In genomic region chr13:54418781-54419327, GRCm38 (mm10) we compare ENCODE assay signal across 12 mouse cellular contexts. TPM values are rescaled to one million over a fixed set of nuclear protein-coding genes. Genes with fewer than 3 reads are reported as not detected.
DNase-seq lines count a peak whose midpoint lies in the region; ATAC-seq and TF ChIP-seq lines count a peak whose summit lies in the region.
"Had no signal": no experiment of that assay in that cellular context is flagged by ENCODE, and none has a peak within 500 bp of the region (broad histone marks: within the 10 kb centered on the region; RNA-seq: fewer than 3 reads in every experiment).

No protein-coding gene starts in this region.

- 24% methylated on average over 10 of the region's 10 CpGs for WGBS in hindbrain, postnatal 0 days

- DNase-seq in frontal cortex, postnatal 25 days (ENCODE audit: low spot score in 2 of 2), result no peak
- DNase-seq in brain, embryonic 14.5 days (ENCODE audit: low read depth), result peak; percentile 86
- DNase-seq in hindbrain, postnatal 0 days (ENCODE audit: low spot score), result peak; percentile 73
- DNase-seq in layer of hippocampus, postnatal 36 days, result peak; percentile 42 to 48
- no peak for DNase-seq in urinary bladder, postnatal 10 days (ENCODE audit: low spot score)
- DNase-seq in urinary bladder, adult 18-20 months (ENCODE audit: low spot score in 2 of 2), result no peak

- H3K27me3 ChIP-seq in hindbrain, postnatal 0 days (ENCODE audit: insufficient read depth, low read length), result no peaks in the 10 kb centered on the region
- H3K27me3 ChIP-seq: limb, embryonic 15.5 days had no signal

- H3K4me1 ChIP-seq in hindbrain, postnatal 0 days (ENCODE audit: insufficient read depth, low read length), result 0 out of 2 replicates have a peak, but pooled peaks cover 3% of the 10 kb centered on the region
- H3K4me1 ChIP-seq: limb, embryonic 15.5 days had no signal

- no peak overlapping the region for H3K9ac ChIP-seq in hindbrain, postnatal 0 days (replicated peaks; ENCODE audit: low read length)
- H3K9ac ChIP-seq: limb, embryonic 15.5 days had no signal

- H3K27ac ChIP-seq in hindbrain, postnatal 0 days, result peak overlapping the region; percentile 78; the same call in 1 of the 2 replicates
- H3K27ac ChIP-seq: limb, embryonic 15.5 days; macrophage had no signal

- peak; percentile 16; the same call in 1 of the 2 replicates for ATAC-seq in frontal cortex, adult (ENCODE audit: low TSS enrichment)
- peak; percentile 94 for ATAC-seq in hindbrain, postnatal 0 days
- no peak for ATAC-seq in activated CD4-positive, CD25-positive, alpha-beta regulatory T cell, adult 4 months
- ATAC-seq: Patski had no signal

- no peak for TF ChIP-seq CTCF in brain, embryonic 14.5 days (IDR thresholded peaks at IDR 0.05; ENCODE audit: borderline replicate concordance, extremely low read depth, insufficient read depth, insufficient read length)
- TF ChIP-seq CTCF in hindbrain, postnatal 0 days (IDR thresholded peaks at IDR 0.05; ENCODE audit: low read depth), result no peak

- no peak overlapping the region for H3K4me2 ChIP-seq in hindbrain, postnatal 0 days (ENCODE audit: low read depth, low read length)
- H3K4me2 ChIP-seq: limb, embryonic 15.5 days had no signal

- H3K36me3 ChIP-seq in hindbrain, postnatal 0 days (ENCODE audit: insufficient read depth, low read length), result no peaks in the 10 kb centered on the region
- H3K36me3 ChIP-seq: limb, embryonic 15.5 days had no signal

- H3K4me3 ChIP-seq in hindbrain, postnatal 0 days (ENCODE audit: low read length), result no peak overlapping the region
- H3K4me3 ChIP-seq: erythroblast, embryonic 14.5 days; limb, embryonic 15.5 days had no signal

- TF ChIP-seq POLR2A in brain, embryonic 14.5 days (IDR thresholded peaks at IDR 0.05; ENCODE audit: borderline replicate concordance, extremely low read depth, insufficient read depth, insufficient read length, poor library complexity, severe bottlenecking), result no peak

- no peaks in the 10 kb centered on the region for H3K9me3 ChIP-seq in hindbrain, postnatal 0 days (ENCODE audit: low read length)
- H3K9me3 ChIP-seq: limb, embryonic 15.5 days had no signal

RNA-seq across cellular contexts. Expression of gene Cplx2, which starts 47.7 kb away (rescaled TPM):
- polyA plus RNA-seq in brain, embryonic 14.5 days (2012; rRNA removed), result 43.3 and 69.2 TPM in 2 replicates
- 118 and 120 TPM in 2 replicates for total RNA-seq in hindbrain, postnatal 0 days (2014; rRNA removed)
- polyA plus RNA-seq in hindbrain, postnatal 0 days (2015; fragmentation: Nextera tagmentation; extraction: Ambion mirVana), result 46.2 and 47.4 TPM in 2 replicates
- 100 to 1,000 TPM; 968 to 982 TPM for total RNA-seq in layer of hippocampus, postnatal 36 days (2021)
- polyA plus RNA-seq in activated CD4-positive, CD25-positive, alpha-beta regulatory T cell, adult 4 months (2017; shearing (Covaris generic)), result not detected
- polyA plus RNA-seq: macrophage had no signal

RNA-seq across cellular contexts. Expression of gene Thoc3, which starts 49.8 kb away (rescaled TPM):
- polyA plus RNA-seq in brain, embryonic 14.5 days (2012; rRNA removed), result 42.2 and 47.8 TPM in 2 replicates
- total RNA-seq in hindbrain, postnatal 0 days (2014; rRNA removed), result 67.2 and 120 TPM in 2 replicates
- polyA plus RNA-seq in hindbrain, postnatal 0 days (2015; fragmentation: Nextera tagmentation; extraction: Ambion mirVana), result 107 and 108 TPM in 2 replicates
- 10 to 100 TPM; 35.7 to 36.7 TPM for total RNA-seq in layer of hippocampus, postnatal 36 days (2021)
- polyA plus RNA-seq in activated CD4-positive, CD25-positive, alpha-beta regulatory T cell, adult 4 months (2017; shearing (Covaris generic)), result 10 to 100 TPM; 31.5 to 33.0 TPM

Comparison
In these comparisons a context has a peak if more than half of its experiments do, and no peak if none do; other contexts are left out.
1. DNase-seq: peak in brain, embryonic 14.5 days (single experiment), hindbrain, postnatal 0 days (single experiment) and layer of hippocampus, postnatal 36 days (2 of 2); none in frontal cortex, postnatal 25 days (0 of 2), urinary bladder, postnatal 10 days (single experiment) and urinary bladder, adult 18-20 months (0 of 2).
2. RNA of gene Cplx2, which starts 47.7 kb away (polyA plus RNA-seq): 43.3 to 69.2 TPM in brain, embryonic 14.5 days and 46.2 to 47.4 TPM in hindbrain, postnatal 0 days; not detected in activated CD4-positive, CD25-positive, alpha-beta regulatory T cell, adult 4 months; every median in the first group is over 10 times any median in the second.